Mouse (Mus musculus): ENCODE data around the gene Drap1.

Drap1 gene

DNA sequence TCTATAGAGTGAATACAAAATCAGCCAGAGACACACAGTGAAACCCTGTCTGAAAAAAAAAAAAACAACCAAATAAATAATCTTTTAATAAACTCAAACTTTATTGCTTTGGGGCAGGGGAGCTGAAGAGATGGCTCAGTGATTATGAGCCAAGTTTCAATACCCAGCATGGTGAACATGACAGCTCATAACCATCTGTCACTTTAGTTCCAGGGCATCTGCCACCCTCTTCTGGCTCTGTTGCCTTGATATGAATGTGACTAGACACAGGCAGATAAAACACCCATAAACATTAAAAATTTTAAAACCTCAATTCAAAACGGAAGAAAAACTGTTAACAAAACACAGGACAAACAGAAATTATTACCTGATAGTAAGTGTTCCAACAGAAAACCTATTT is 47.3 kb downstream of the Drap1 start:
- no peak for DNase-seq (ENCODE audit: low spot score)

DNA sequence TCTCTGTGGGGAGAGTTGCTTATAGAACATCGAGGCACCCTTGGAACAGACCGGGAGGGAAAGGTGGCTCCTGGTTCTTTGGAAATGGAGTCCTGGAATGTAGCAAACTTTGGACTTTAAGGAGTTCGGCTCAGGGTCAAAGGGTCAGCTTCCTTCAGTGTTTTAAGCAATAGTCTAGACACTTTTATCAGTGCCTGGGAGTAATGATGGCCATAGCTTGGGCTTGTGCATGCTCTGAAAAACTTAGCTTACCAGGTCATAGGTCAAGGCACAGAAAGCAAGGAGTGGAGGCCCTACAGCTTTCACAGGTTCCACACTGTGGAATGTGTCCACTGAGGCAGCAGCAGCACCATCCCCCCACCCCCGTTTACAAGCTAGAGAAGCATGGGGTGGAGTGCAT is 50.0 kb downstream of the Drap1 start:
- no peak for DNase-seq (ENCODE audit: low spot score)

DNA sequence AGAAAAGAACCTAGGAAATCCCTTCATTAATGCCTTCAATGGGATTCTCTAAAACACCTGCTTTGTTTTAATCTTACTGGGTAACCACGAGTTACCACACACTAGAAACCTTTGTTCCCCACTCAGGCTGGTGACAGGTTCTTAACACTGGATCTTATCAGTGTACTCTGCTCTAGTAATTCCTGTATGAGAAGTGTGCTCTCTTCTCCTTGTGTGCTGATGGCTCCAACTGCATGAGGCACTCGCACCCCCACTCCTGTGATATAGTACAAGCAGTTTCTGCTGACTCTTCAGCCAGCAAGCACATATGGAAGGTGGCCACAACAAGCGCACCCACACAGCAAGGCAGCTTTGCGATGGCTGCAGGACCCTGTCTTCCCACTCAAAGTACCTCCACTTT is 50.6 kb downstream of the Drap1 start:
- DNase-seq (ENCODE audit: low spot score): no peak

Data from embryo, embryonic 10 days (tissue).